Mouse (Mus musculus): ENCODE measurements at regions not wholly inside any gene's neighbourhood (a gene's known extent, or its start where the extent isn't known, plus 50 kb on each side); places are given as distances from the start of the nearest gene placed in this dataset.

DNA sequence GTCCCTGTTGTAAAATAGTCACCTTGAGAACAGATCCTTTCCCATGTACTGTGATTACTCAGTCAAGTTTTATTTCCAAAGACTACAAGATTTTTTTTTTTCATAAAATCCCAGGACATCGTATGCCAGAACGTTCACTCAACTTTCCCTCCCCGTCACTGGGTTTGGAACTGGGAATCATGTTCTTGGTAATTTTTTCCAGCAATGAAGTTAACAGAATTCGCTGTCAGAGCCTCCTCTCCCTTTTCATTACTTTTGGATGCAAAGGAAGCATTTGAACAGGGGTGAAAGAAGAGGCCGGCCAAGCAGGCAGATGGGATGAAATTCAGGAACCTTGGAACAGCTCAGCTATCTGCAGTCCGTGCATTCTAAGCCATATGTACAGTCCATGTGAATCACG lies 589.7 kb upstream of the Clint1 start:
- Histone ChIP-seq H3K4me1 (ENCODE audit: control insufficient read depth, insufficient read depth, low read length) (no peaks in the 10 kb centered on the region), H3K36me3 (ENCODE audit: control insufficient read depth, insufficient read depth, low read length) (no peaks in the 10 kb centered on the region), H3K9ac (ENCODE audit: low read length) (no peak overlapping the region), H3K4me2 (ENCODE audit: low read depth, low read length) (no peak overlapping the region), H3K9me3 (replicated peaks; ENCODE audit: control insufficient read depth, low read length) (no peaks in the 10 kb centered on the region), H3K27ac (ENCODE audit: low read length) (no peak overlapping the region), H3K27me3 (ENCODE audit: control insufficient read depth, insufficient read depth, low read length) (no peaks in the 10 kb centered on the region), H3K4me3 (replicated peaks; ENCODE audit: low read length) (no peak overlapping the region)
- 80% methylated on average over 7 of the region's 7 CpGs for WGBS
- ATAC-seq (ENCODE audit: insufficient read depth, low FRiP score) = no peak

DNA sequence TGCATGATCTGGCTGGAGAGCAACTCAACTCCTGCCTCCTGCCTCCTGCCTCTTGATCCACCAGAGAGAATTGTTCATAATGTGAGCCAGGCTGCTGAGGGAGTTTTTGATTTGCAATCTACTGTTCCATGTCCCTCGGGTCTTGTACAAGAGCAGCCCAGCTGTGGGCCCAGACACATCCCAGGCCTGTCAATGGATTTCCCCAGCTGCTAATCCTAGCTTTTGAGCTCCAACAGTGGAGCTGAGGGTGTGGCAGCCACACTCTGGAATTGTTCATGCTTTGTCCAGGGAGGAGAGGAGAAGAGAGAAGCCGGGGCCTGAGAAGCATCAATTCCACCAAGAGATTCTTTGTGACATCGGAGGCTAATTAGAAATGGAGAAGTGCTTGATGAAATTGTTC lies 587.9 kb upstream of the Clint1 start:
- Histone ChIP-seq H3K27me3 (ENCODE audit: control insufficient read depth, insufficient read depth, low read length) (no peaks in the 10 kb centered on the region), H3K27ac (ENCODE audit: low read length) (peak overlapping the region; percentile 68), H3K36me3 (ENCODE audit: control insufficient read depth, insufficient read depth, low read length) (no peaks in the 10 kb centered on the region), H3K4me1 (ENCODE audit: control insufficient read depth, insufficient read depth, low read length) (no peaks in the 10 kb centered on the region), H3K4me2 (ENCODE audit: low read depth, low read length) (no peak overlapping the region), H3K9ac (ENCODE audit: low read length) (no peak overlapping the region), H3K9me3 (replicated peaks; ENCODE audit: control insufficient read depth, low read length) (no peaks in the 10 kb centered on the region), H3K4me3 (replicated peaks; ENCODE audit: low read length) (no peak overlapping the region)
- ATAC-seq (ENCODE audit: insufficient read depth, low FRiP score) = peak; percentile 54; the same call in 1 of the 2 replicates
- WGBS = 62% methylated on average over 3 of the region's 3 CpGs

DNA sequence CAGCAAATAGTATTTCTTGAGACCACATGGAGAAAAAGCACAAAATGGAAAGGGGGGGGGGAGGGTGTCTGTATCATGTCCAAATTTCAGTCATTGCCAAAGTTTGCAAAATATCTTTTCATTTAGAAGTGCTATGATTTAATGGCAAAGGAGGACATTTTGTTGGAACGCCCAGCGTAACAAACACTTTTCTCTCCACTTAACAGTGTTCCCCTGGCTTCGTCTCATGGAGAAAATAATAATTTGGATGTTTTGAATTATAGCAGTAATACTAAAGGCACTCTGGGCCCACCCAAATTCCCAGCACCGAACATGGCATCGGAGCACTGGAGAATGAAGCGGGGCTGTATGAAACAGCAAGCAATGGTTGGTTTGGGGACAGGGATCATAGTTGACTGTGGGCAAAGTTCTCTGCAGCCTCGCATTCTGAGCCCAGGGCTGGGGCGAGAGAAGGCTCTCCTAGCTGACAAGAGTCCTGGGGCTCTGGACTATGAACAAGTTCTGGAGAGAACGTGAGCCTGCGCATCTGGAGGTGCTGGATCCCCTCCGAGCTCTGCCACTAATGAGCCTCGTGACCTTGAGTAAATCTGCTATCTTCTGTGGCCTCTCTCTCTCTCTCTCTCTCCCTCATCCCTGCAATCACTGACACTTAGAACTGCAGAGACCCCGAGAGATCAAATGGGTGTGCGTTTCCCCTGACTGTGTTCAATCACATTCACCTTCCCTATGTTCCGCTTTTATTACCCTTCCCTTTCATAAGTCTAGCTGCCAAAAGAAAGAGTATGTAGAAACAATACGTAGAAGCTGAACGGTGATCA lies 586.5 kb upstream of the Clint1 start:
- ATAC-seq (ENCODE audit: insufficient read depth, low FRiP score) = peak; percentile 65
- Histone ChIP-seq H3K27ac (ENCODE audit: low read length) (peak overlapping the region; percentile 60; the same call in 1 of the 2 replicates), H3K9me3 (replicated peaks; ENCODE audit: control insufficient read depth, low read length) (no peaks in the 10 kb centered on the region), H3K4me3 (replicated peaks; ENCODE audit: low read length) (no peak overlapping the region), H3K4me2 (ENCODE audit: low read depth, low read length) (no peak overlapping the region), H3K27me3 (ENCODE audit: control insufficient read depth, insufficient read depth, low read length) (no peaks in the 10 kb centered on the region), H3K36me3 (ENCODE audit: control insufficient read depth, insufficient read depth, low read length) (no peaks in the 10 kb centered on the region), H3K4me1 (ENCODE audit: control insufficient read depth, insufficient read depth, low read length) (0 out of 2 replicates have a peak, but pooled peaks cover 2% of the 10 kb centered on the region), H3K9ac (ENCODE audit: low read length) (no peak overlapping the region)
- 60% methylated on average over 17 of the region's 17 CpGs for WGBS

DNA sequence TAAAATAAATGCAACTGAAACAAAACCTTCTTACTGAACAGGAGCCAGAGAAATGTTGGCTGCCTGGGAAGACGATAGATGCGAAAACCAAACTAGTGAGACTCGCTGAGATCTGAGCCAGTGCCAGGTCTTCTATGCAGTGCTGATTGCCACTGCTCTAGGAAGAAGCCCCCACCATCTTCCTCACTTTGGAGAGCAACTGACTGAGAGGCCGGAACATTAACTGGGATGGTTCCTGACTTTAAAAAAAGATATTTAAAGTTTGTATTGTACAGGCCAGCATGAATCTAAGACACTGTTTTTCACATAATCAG lies 585.9 kb upstream of the Clint1 start:
- Histone ChIP-seq H3K4me3 (replicated peaks; ENCODE audit: low read length) (no peak overlapping the region), H3K4me2 (ENCODE audit: low read depth, low read length) (no peak overlapping the region), H3K27ac (ENCODE audit: low read length) (peak overlapping the region; percentile 60; the same call in 1 of the 2 replicates), H3K4me1 (ENCODE audit: control insufficient read depth, insufficient read depth, low read length) (0 out of 2 replicates have a peak, but pooled peaks cover 2% of the 10 kb centered on the region), H3K9me3 (replicated peaks; ENCODE audit: control insufficient read depth, low read length) (no peaks in the 10 kb centered on the region), H3K36me3 (ENCODE audit: control insufficient read depth, insufficient read depth, low read length) (no peaks in the 10 kb centered on the region), H3K27me3 (ENCODE audit: control insufficient read depth, insufficient read depth, low read length) (no peaks in the 10 kb centered on the region), H3K9ac (ENCODE audit: low read length) (no peak overlapping the region)
- peak; percentile 48; the same call in 1 of the 2 replicates for ATAC-seq (ENCODE audit: insufficient read depth, low FRiP score)
- WGBS = 50% methylated on average over 4 of the region's 4 CpGs

DNA sequence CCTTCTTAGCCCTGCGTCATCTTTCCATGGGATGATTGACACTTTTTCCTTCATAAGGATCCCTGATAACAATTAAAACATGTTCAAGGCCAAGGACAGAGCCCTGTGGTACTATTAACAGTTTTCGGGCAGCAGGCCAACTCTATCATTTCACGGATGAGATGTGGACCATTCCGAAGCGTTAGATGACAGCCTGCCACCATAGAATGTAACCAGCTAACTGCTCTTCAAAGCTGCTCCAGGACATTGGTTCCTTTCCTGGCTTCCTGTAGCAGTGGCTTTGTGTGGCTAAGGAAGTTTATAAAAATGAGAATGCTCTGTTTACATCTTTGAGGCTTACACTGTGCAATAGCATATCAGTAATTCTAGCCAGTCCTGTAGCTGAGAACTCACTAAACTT lies 582.6 kb upstream of the Clint1 start:
- no peaks in the 10 kb centered on the region for H3K27me3 ChIP-seq (ENCODE audit: control insufficient read depth, insufficient read depth, low read length)
- H3K9me3 ChIP-seq (replicated peaks; ENCODE audit: control insufficient read depth, low read length) = no peaks in the 10 kb centered on the region
- 59% methylated on average over 5 of the region's 5 CpGs for WGBS
- no peaks in the 10 kb centered on the region for H3K36me3 ChIP-seq (ENCODE audit: control insufficient read depth, insufficient read depth, low read length)
- no peak overlapping the region for H3K9ac ChIP-seq (ENCODE audit: low read length)
- 0 out of 2 replicates have a peak, but pooled peaks cover 2% of the 10 kb centered on the region for H3K4me1 ChIP-seq (ENCODE audit: control insufficient read depth, insufficient read depth, low read length)
- no peak overlapping the region for H3K27ac ChIP-seq (ENCODE audit: low read length)
- ATAC-seq (ENCODE audit: insufficient read depth, low FRiP score) = no peak
- H3K4me2 ChIP-seq (ENCODE audit: low read depth, low read length) = no peak overlapping the region
- no peak overlapping the region for H3K4me3 ChIP-seq (replicated peaks; ENCODE audit: low read length)

DNA sequence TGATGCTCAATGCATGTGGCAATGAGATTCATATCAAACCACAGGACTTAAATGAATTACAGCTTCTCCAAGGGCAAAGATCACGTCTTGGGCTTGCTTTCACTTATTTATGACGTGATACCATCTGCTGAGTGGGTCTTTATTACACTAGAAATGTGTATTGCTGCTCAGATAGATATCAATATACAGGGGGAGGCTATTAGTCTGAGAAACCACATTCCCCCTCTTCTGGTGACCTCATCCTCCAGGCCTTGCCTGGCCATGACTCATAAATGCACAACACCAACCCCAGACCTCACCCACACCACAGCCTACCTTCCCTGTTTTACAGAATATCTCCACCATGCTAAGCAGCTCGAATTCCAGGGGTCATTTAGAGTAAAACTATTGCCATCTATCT lies 580.6 kb upstream of the Clint1 start:
- Histone ChIP-seq H3K4me3 (replicated peaks; ENCODE audit: low read length) (no peak overlapping the region), H3K36me3 (ENCODE audit: control insufficient read depth, insufficient read depth, low read length) (no peaks in the 10 kb centered on the region), H3K27me3 (ENCODE audit: control insufficient read depth, insufficient read depth, low read length) (no peaks in the 10 kb centered on the region), H3K9me3 (replicated peaks; ENCODE audit: control insufficient read depth, low read length) (no peaks in the 10 kb centered on the region), H3K27ac (ENCODE audit: low read length) (no peak overlapping the region), H3K9ac (ENCODE audit: low read length) (no peak overlapping the region), H3K4me2 (ENCODE audit: low read depth, low read length) (no peak overlapping the region), H3K4me1 (ENCODE audit: control insufficient read depth, insufficient read depth, low read length) (0 out of 2 replicates have a peak, but pooled peaks cover 2% of the 10 kb centered on the region)
- no peak for ATAC-seq (ENCODE audit: insufficient read depth, low FRiP score)
- 65% methylated on average over 3 of the region's 3 CpGs for WGBS

DNA sequence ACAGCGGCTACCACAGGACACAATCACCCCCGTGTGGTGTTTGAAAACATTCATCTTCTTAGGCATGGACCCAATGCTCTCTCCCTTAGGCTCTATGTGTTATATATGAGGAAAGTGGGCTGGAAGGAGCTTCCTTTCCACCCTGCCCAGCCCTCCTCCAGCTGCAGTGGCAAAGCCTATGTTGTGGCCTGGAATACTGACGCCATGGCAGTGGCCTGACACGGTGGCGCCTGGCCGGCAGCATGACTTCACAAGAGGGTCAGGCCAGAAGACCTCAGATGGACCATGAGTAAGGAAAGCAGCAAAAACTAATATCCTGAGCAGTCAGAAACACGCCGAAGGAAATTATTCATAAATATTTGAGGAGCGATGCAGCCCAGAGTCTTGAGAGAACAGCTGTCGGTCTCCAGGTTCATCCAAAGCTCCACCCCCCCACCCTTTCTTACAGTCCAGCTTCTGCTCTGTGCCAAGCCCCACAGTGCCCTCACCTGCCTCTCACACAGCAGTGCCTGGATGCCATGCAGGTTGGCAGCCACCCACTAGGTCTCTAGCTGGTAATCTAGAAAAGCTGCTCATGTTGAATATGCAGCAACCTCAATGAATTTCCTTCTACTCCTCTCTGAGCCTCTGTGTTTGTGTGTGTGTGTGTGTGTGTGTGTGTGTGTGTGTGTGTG lies 577.3 kb upstream of the Clint1 start:
- no peak for ATAC-seq (ENCODE audit: insufficient read depth, low FRiP score)
- WGBS = 55% methylated on average over 10 of the region's 10 CpGs
- H3K4me1 ChIP-seq (ENCODE audit: control insufficient read depth, insufficient read depth, low read length) = 0 out of 2 replicates have a peak, but pooled peaks cover under 1% of the 10 kb centered on the region

DNA sequence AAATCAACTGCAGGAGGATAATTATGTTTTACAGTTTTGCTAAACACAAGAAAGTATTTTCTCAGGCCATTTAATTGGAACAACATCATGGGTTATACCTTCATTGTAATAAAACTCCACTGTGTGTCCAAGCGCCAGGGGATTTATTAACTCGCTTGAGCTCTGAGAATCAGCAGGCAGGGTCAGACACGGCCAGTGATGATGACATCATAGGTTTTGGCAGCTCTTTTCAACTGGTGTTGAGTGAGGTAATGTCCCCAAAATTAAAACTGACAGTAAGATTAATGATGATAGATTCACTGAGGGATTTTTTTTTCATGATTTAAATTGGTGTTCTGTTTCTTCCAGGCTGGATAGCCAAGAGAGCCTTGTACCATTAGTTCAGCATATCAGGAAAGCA lies 576.7 kb upstream of the Clint1 start:
- Histone ChIP-seq H3K36me3 (ENCODE audit: control insufficient read depth, insufficient read depth, low read length) (no peaks in the 10 kb centered on the region), H3K9me3 (replicated peaks; ENCODE audit: control insufficient read depth, low read length) (no peaks in the 10 kb centered on the region), H3K4me2 (ENCODE audit: low read depth, low read length) (no peak overlapping the region), H3K4me1 (ENCODE audit: control insufficient read depth, insufficient read depth, low read length) (no peaks in the 10 kb centered on the region), H3K27ac (ENCODE audit: low read length) (no peak overlapping the region), H3K9ac (ENCODE audit: low read length) (no peak overlapping the region), H3K4me3 (replicated peaks; ENCODE audit: low read length) (no peak overlapping the region), H3K27me3 (ENCODE audit: control insufficient read depth, insufficient read depth, low read length) (no peaks in the 10 kb centered on the region)
- ATAC-seq (ENCODE audit: insufficient read depth, low FRiP score) = no peak
- WGBS = 42% methylated on average over 3 of the region's 3 CpGs

More for the DNA sequence above, 577.3 kb upstream of the Clint1 start:
- Histone ChIP-seq H3K4me2 (ENCODE audit: low read depth, low read length) (no peak overlapping the region), H3K9me3 (replicated peaks; ENCODE audit: control insufficient read depth, low read length) (no peaks in the 10 kb centered on the region), H3K27me3 (ENCODE audit: control insufficient read depth, insufficient read depth, low read length) (no peaks in the 10 kb centered on the region), H3K27ac (ENCODE audit: low read length) (no peak overlapping the region), H3K4me3 (replicated peaks; ENCODE audit: low read length) (no peak overlapping the region), H3K9ac (ENCODE audit: low read length) (no peak overlapping the region), H3K36me3 (ENCODE audit: control insufficient read depth, insufficient read depth, low read length) (no peaks in the 10 kb centered on the region)

DNA sequence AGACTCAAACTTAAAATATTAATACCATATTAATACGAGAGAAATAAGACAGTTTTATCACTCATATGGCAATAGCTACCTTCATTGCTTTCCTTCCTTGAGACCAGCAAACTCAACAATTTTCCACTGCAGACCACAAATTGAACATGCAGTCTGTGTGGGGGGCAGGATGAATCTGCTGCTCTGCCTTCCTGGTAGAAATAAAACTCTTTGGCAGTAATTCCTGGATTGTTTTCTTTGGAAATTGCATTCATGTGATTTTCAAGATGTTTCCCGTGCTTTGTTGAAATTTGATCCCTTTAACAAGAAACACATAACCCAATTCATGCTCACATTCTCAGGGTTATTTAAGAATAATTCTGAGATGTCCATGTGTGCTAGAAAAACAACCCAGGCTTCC lies 555.1 kb upstream of the Clint1 start:
- WGBS = 57% methylated on average over 2 of the region's 2 CpGs
- Histone ChIP-seq H3K4me3 (replicated peaks; ENCODE audit: low read length) (no peak overlapping the region), H3K4me1 (ENCODE audit: control insufficient read depth, insufficient read depth, low read length) (no peaks in the 10 kb centered on the region), H3K27ac (ENCODE audit: low read length) (no peak overlapping the region), H3K36me3 (ENCODE audit: control insufficient read depth, insufficient read depth, low read length) (no peaks in the 10 kb centered on the region), H3K4me2 (ENCODE audit: low read depth, low read length) (no peak overlapping the region), H3K27me3 (ENCODE audit: control insufficient read depth, insufficient read depth, low read length) (no peaks in the 10 kb centered on the region), H3K9ac (ENCODE audit: low read length) (no peak overlapping the region), H3K9me3 (replicated peaks; ENCODE audit: control insufficient read depth, low read length) (no peaks in the 10 kb centered on the region)
- no peak for ATAC-seq (ENCODE audit: insufficient read depth, low FRiP score)

Data from stomach, embryonic 16.5 days (tissue).